Mouse (Mus musculus): ENCODE results near the gene Igf1r.

Gene Igf1r

GRCm38 (mm10) chr7:68053002-68053624, 100.5 kb downstream of the Igf1r start:
- DNase-seq (ENCODE audit: low spot score), result no peak

- DNase-seq (ENCODE audit: low spot score), result no peak
Measured at GRCm38 (mm10) chr7:68054498-68054897, 101.9 kb downstream of the Igf1r start.

GRCm38 (mm10) chr7:68054956-68055355, 102.3 kb downstream of the Igf1r start:
- DNase-seq (ENCODE audit: low spot score), result no peak

GRCm38 (mm10) chr7:68057010-68057409, 104.4 kb downstream of the Igf1r start:
- DNase-seq (ENCODE audit: low spot score), result no peak

GRCm38 (mm10) chr7:68059690-68060089, 107.1 kb downstream of the Igf1r start:
- DNase-seq (ENCODE audit: low spot score), result no peak

- DNase-seq (ENCODE audit: low spot score), result no peak
Measured at GRCm38 (mm10) chr7:68061434-68061833, 108.8 kb downstream of the Igf1r start.

- no peak for DNase-seq (ENCODE audit: low spot score)
Measured at GRCm38 (mm10) chr7:68062170-68062848, 109.7 kb downstream of the Igf1r start.

- no peak for DNase-seq (ENCODE audit: low spot score)
Measured at GRCm38 (mm10) chr7:68062849-68063208, 110.2 kb downstream of the Igf1r start.

- DNase-seq (ENCODE audit: low spot score), result no peak
Measured at GRCm38 (mm10) chr7:68063711-68064110, 111.1 kb downstream of the Igf1r start.

GRCm38 (mm10) chr7:68064120-68064519, 111.5 kb downstream of the Igf1r start:
- DNase-seq (ENCODE audit: low spot score), result no peak

GRCm38 (mm10) chr7:68064647-68065362, 112.2 kb downstream of the Igf1r start:
- DNase-seq (ENCODE audit: low spot score), result no peak

- no peak for DNase-seq (ENCODE audit: low spot score)
Measured at GRCm38 (mm10) chr7:68065904-68066303, 113.3 kb downstream of the Igf1r start.

GRCm38 (mm10) chr7:68067321-68067720, 114.7 kb downstream of the Igf1r start:
- no peak for DNase-seq (ENCODE audit: low spot score)

GRCm38 (mm10) chr7:68069324-68069723, 116.7 kb downstream of the Igf1r start:
- no peak for DNase-seq (ENCODE audit: low spot score)

- DNase-seq (ENCODE audit: low spot score), result no peak
Measured at GRCm38 (mm10) chr7:68070030-68070429, 117.4 kb downstream of the Igf1r start.

GRCm38 (mm10) chr7:68070626-68071025, 118.0 kb downstream of the Igf1r start:
- DNase-seq (ENCODE audit: low spot score), result no peak

- DNase-seq (ENCODE audit: low spot score), result no peak
Measured at GRCm38 (mm10) chr7:68071050-68071449, 118.4 kb downstream of the Igf1r start.

GRCm38 (mm10) chr7:68071749-68072148, 119.1 kb downstream of the Igf1r start:
- no peak for DNase-seq (ENCODE audit: low spot score)

- DNase-seq (ENCODE audit: low spot score), result no peak
Measured at GRCm38 (mm10) chr7:68072524-68073459, 120.2 kb downstream of the Igf1r start.

- no peak for DNase-seq (ENCODE audit: low spot score)
Measured at GRCm38 (mm10) chr7:68073460-68073806, 120.8 kb downstream of the Igf1r start.

GRCm38 (mm10) chr7:68074748-68075147, 122.1 kb downstream of the Igf1r start:
- DNase-seq (ENCODE audit: low spot score), result no peak

- DNase-seq (ENCODE audit: low spot score), result no peak
Measured at GRCm38 (mm10) chr7:68075401-68075800, 122.8 kb downstream of the Igf1r start.

All from urinary bladder, postnatal 10 days (tissue).